Mouse (Mus musculus) urinary bladder, adult 2 months (tissue): ENCODE measurements around the gene Magi2. TPM values are rescaled to one million over a fixed set of nuclear protein-coding genes. Genes with fewer than 3 reads are reported as not detected.
"Not testable (repeated sequence)": the region's sequence is repeated elsewhere in the genome, so short reads cannot be mapped to it uniquely, and the experiment has no call there.

Experiments
- DNase-seq: peaks from one replicate; pipeline ENCODE4 v3.0.0; 2022; ENCODE audit warnings: low spot score
- polyA plus RNA-seq: library from polyadenylated mRNA; depleted of rRNA; stranded (reverse); fragments of >200 nt; gene quantifications from 2 replicates; pipeline ENCODE4 v1.2.3, GENCODE M21; 2012

The Magi2 gene
- polyA plus RNA-seq, 1 experiment = 1.8 TPM

- DNase-seq = no peak
These were observed 1022.5 kb downstream of the Magi2 start for GRCm38 (mm10) chr5:20249382-20249781.

GRCm38 (mm10) chr5:20251541-20251940, 1024.7 kb downstream of the Magi2 start:
- DNase-seq = no peak

GRCm38 (mm10) chr5:20256150-20256868, 1029.5 kb downstream of the Magi2 start:
- no peak for DNase-seq

- no peak for DNase-seq
These were observed 1030.1 kb downstream of the Magi2 start for GRCm38 (mm10) chr5:20256933-20257332.

- no peak for DNase-seq
These were observed 1030.6 kb downstream of the Magi2 start for GRCm38 (mm10) chr5:20257419-20257818.

- no peak for DNase-seq
These were observed 1032.9 kb downstream of the Magi2 start for GRCm38 (mm10) chr5:20259719-20260118.

DNA sequence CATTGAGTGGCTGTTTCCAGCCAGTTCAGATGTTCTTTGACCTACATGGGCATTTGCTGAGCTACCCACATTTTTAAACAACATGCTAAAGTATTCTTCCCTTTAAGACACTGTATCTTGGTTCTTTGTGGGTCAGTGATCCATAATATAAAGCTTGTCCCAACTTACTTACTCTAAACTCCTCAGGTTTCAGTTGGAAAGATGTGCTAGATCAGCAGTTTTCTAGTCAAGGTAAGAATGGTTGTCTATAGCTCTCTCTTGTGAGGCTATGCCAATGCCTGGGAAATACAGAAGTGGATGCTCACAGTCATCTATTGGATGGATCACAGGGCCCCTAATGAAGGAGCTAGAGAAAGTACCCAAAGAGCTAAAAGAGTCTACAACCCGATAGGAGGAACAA, 1045.8 kb downstream of the Magi2 start:
- not testable (repeated sequence) for DNase-seq

DNA sequence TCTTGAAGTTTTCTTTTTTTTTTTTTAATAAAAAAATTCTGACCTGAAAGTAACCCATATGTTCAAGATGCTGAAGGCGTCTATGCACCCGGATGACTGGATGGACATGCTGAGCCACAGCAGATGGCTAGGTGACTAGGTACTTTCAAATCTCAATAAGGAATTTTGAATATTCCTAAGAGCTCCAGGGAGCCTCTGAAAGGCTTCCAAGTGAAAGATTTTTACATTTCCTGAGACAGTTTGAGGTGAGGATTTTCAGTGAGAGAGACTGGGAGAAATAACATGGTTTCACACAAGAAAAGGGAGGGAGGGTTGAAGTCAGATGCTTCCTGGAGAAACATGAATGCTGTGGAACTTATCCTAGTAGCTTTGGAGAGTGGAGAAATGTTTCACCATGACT, 1048.8 kb downstream of the Magi2 start:
- no peak for DNase-seq

DNA sequence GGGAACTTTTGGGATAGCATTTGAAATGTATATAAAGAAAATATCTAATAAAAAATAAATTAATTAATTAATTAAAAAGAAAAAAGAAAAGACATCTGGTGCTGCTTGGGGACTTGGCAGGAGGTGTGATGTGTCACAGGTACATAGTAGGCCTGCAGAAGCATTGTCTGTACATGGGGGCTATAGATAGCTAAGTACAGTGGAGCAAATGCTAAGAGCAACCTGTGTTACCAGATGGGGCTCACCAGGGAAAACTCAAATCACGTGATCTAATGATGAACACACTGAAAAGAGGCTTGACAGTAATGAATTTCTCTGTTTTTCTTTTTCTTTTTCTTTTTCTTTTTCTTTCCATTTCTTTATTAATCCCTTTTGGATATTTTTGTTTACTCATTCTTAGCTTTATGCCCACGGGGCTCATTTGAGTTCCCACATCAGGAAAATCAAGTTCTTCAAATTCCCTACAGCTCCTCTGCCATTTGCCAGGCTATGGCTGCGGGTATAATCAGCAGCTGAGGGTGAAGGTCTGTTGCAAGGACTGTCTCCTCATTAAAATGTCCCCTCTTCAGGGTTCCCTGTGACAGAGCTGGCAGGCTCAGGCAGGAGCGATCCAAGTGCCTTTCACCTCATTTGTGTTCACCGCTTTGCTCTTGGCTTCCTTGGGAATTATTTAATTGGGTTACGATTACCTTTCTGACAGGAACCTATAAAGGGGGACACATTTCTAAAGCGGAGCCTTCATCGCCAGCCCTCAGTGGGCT, 1058.4 kb downstream of the Magi2 start:
- no peak for DNase-seq

DNA sequence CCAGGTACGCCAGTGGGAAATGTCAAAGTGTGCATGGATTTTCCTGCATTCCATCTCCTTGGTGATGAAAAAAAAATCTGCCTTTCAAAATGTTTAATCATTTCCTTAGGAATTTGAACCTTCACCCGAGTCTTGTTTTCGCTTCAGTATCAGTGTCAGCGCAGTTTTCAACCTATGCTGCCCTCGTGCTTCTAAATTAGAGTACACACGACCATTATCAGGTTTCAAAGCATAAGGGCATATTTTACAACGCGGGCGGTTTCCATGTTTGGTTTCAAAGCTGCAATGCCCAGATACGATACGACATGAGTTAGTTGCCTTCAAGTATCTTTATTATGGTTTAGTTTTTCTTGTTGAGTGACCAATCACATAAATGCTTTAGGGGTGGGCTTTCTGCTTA, 1067.7 kb downstream of the Magi2 start:
- no peak for DNase-seq

DNA sequence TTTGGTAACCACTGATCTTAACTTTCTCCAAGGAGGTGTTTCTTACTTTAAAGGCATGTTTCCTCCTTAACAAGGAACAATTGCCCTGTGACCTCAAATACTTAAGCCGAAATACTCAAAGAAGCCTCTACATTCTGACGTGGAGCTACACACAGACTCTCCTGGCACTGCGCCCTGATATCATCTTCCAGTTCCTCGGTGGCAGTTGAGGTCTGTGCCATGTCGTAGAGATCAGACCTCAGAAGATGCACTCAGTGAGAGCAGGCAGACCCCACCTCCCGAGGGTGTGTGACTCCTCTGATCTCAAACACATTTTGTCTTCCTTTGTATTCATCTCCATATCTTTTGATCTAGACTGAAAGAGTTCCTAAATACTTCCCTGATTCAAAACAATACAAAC, 1073.0 kb downstream of the Magi2 start:
- DNase-seq = no peak

DNA sequence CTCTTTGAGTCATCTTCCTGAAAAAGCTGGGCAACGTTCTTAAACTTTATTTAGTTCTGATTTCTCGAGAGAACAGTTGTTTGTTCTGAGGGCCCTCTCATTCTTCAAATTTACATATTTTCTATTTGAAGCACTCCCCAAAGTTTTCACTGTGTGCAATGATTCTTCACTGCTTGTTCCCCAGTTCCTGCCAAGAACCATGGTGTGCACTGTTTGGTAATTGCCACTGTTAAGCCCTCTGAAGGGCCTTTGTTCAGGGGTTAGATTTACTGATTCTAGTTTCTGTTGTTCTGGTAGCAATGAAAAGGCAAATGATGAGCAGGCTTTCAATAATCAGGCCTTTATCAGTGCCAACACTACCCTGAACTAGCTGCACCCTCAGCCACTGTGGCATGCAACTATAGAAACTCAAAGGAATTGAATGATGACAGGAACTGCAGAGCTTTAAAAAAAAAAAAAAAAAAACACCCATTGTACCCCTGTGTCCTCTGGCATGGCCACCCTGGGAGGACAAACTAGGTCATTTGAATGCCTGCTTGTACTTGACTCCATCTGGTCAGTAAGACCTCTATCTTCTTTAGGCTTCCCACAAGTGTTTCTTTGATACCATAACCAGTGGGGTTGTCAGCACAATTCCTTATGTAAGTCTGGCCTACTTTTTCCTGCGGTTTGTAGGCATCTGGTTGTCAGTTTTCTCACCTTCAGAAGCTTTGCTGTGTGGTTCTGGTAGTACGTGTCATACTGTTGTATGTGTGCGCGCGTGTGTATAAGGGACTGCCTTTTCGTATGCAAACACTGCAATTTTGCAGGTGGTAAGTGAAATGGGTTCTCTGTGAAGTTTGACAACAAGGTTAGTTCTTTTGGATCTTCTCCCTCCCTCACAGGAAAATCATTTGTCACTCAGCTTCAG, 1076.5 kb downstream of the Magi2 start:
- no peak for DNase-seq

DNA sequence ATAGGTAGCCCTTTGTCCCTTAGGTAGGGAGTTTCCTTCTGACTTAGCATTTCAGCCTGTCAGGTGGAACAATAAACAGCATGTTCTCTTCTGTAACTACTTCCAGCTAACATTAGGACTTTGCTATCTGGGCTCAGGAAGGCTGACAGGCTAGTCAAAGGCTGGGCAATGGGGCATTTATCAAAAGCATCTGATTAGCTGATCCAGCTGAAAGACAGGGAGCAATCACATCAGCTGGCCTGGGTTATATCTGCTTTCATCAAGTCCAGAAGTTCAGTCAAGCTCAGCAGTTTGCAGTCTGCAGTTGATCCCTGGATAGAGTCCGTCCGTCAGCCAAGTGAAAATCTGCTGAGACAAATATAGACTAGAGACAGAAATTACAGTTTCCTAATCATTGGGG, 1094.1 kb downstream of the Magi2 start:
- no peak for DNase-seq

GRCm38 (mm10) chr5:20325290-20325689, 1098.5 kb downstream of the Magi2 start:
- DNase-seq = no peak

DNA sequence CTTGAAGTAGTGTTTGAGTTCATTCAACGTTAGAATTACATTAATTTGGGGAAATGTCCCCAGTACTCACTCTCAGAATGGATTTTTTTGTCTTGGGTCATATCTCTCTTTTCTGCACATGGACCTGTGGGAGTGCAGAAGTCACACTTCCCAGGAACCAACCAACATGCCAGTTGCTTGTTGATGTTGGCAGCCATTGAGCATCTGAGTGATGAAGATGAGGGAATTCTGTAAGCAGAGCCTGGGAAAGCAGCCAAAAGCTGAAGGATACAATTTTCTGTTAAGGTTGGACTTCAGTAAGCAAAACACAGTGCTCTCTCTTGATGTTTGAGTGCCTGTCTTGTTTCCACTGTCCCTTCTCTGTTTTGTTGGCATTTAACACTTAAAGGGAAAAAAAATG, 1102.1 kb downstream of the Magi2 start:
- DNase-seq = no peak

DNA sequence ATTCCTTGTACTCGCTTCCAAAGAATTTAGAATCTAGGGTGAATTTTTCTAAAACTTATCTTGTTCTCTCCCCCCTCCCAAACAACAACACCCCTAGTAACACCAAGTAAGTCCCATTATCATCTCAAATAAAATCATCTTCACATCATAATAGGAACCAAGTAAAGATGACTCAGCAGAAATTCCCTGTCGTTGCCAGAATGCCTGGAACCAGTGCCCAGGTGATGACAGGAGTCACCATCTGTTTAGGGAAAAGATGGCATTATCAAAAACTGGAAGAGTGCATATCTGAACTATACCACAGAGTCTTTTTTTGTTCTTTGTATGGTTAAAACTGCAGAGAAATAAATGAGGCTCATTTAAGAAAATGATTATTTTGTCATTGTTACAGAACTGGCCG, 1103.2 kb downstream of the Magi2 start:
- no peak for DNase-seq

- no peak for DNase-seq
These were observed 1105.7 kb downstream of the Magi2 start for GRCm38 (mm10) chr5:20332574-20332973.

- DNase-seq = no peak
These were observed 1107.7 kb downstream of the Magi2 start for GRCm38 (mm10) chr5:20334549-20334948.

DNA sequence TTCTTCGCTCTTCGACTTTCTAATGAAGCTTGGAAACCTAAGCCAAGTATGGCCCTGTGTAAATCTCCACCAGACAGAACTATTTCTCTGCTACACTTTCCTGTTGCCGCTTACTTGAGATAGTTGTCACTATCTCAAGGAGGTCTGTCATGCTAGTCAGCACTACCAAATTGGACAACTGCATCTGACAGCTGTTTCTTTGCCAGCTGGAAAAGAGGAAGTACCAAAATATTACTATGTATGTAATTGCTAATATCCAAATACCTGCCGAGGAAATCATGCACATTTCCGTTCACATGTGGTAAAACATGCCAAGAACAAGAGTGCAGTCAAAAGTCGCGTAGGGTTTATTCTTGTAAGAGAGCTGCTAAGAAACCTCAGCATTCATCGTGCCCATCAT, 1126.1 kb downstream of the Magi2 start:
- no peak for DNase-seq

DNA sequence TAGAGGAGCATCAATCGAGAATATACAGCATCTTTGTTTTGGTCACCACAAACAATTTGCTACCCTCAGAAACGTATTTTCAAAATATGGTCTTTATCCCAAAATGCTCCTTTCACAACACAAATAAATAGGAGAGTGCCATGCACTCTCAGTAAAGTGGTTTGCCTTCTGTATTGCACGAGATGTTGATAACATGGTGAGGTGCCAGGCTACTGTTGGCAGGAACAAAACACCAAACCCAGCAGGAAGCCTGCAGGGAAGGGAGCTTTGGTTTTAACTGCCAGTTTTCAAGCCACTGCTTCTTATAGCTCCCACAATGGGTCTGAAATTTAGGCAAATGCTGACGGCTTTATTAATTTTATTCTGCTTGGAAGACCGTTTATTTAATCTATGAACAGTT, 1131.6 kb downstream of the Magi2 start:
- DNase-seq = no peak

DNA sequence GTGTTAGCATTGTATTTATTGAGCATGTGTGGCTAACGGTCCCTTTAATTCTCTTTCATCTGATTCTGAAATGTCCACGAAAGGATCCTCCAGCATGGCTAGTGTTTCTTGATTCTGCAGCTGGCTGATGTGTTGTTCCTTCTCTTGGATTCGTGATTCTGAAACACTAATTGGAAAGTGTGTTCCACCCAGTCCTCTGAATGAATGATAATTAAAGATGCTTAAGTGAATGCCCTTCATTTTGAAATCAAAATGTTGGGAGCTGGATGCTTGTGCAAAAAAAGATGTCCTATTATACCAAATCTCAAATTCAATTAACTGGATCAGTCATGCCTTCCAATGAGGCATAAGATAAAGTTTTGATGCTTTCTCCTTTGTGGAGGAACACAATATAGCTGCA, 1132.2 kb downstream of the Magi2 start:
- DNase-seq = no peak

- DNase-seq = no peak
These were observed 1135.3 kb downstream of the Magi2 start for GRCm38 (mm10) chr5:20362154-20362553.
